Mouse (Mus musculus) erythroblast, embryonic 14.5 days (primary cell): ENCODE data around the gene Gm49322.

Experiments used
- GATA1 ChIP-seq: IDR thresholded peaks from 2 replicates; pipeline ENCODE4 v1.6.1; 2012; ENCODE audit warnings: low read length, inconsistent platforms, mixed read lengths
- TAL1 ChIP-seq: IDR thresholded peaks from 3 replicates; pipeline ENCODE4 v1.6.1; 2012; ENCODE audit warnings: low read length, inconsistent platforms, mixed read lengths

DNA sequence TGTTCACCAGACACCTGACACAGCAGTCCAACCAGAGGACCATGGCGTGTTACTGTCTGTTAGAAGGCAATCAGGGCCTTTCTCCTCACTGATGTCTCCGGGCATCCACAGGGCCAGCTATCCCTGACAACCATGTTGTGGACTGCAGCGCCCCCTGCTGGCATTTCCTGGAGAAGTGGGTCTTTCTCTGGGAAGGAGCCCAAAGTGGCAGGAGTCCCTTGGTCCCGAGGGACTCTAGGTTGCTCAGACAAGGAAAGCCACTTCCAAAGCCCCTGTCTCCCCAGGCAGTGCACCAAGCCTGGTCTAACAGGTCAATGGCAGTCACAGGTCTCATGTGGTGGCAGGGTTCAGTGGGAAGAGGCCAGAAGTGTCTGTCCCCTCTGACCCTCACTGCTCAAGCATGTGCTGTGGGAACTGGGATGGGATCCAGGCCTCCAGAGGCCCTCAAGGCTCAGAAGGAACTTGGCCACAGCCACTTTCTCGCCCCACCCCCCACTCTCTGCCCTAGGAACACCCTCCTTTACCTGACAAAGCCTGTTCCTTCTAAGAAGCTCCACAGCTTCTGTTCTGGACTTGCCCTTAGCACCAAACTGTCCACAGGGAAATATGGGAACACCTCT is 48.4 kb upstream of the Gm49322 start:
- TF ChIP-seq GATA1 = no peak
- TF ChIP-seq TAL1 = no peak
